Mouse (Mus musculus) right cerebral cortex, adult 18-20 months (tissue): ENCODE measurements around the gene Mknk1.

Experiments
- DNase-seq: peaks from one replicate; pipeline ENCODE4 v3.0.0; 2022; ENCODE audit warnings: mixed read lengths

The Mknk1 gene

GRCm38 (mm10) chr4:115897901-115898631 is 59.1 kb downstream of the Mknk1 start:
- DNase-seq: no peak

DNA sequence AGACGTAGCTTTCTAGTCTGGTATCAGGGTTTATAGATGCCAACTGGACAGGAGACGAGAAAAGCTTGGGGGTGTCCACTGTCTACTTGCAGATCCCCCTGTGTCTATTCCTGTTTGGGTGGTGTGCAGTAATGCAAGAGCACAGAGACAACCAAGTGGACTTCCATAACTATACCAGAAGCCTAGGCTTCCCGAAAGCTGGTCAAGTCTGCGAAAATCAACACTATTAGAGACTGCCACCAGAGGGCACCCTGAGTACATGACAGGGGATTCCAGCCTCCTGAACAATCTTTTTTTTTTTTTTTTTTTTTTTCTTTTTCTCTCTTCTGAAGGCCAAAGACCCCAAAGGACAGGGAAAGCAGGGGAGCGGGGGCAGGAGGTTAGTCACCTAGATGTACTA is 63.8 kb downstream of the Mknk1 start:
- DNase-seq: peak; percentile 78

DNA sequence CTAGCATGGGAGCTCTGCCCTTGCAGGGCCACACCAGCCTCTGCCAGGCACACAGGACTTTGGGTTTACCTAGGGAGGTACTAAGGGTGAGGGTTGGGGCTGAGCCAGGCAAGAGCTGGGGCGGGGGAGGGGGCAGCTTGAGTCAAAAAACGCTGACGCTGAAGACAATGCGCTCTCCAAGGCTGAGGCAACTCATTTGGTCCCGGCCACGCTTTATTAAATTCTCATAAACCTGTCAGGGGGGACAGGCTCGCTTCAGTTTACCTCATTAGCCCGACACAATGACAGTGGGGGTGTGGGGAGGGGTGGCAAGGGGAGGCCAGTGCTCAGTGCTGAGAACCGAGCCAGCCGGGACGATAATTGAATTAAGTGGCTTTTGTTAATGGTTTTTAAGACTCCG is 65.4 kb downstream of the Mknk1 start:
- no peak for DNase-seq

- no peak for DNase-seq
These were observed 66.7 kb downstream of the Mknk1 start for GRCm38 (mm10) chr4:115905701-115906100.

DNA sequence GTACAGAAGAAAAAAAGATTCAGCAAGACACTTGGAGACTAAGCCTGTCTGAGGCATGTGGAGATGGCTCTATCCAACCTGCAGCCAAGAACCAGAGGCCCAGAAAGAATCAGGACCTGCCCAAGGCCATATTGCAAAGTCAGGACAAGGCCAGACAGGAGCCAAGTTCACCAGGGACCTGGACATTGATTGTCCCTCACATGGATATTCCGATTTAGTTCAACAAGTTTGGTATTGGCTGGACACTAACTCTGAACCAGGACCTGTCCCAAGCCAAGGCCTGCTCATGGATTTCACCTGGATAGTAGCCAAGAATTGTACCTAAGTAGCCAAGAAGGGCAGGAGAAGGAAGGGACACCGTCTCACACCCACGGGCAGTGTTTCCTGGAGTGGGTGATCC is 67.8 kb downstream of the Mknk1 start:
- DNase-seq: no peak

- DNase-seq: no peak
These were observed 69.0 kb downstream of the Mknk1 start for GRCm38 (mm10) chr4:115907994-115908393.

- DNase-seq: no peak
These were observed 69.6 kb downstream of the Mknk1 start for GRCm38 (mm10) chr4:115908641-115909040.

- DNase-seq: no peak
These were observed 72.6 kb downstream of the Mknk1 start for GRCm38 (mm10) chr4:115911586-115911985.

DNA sequence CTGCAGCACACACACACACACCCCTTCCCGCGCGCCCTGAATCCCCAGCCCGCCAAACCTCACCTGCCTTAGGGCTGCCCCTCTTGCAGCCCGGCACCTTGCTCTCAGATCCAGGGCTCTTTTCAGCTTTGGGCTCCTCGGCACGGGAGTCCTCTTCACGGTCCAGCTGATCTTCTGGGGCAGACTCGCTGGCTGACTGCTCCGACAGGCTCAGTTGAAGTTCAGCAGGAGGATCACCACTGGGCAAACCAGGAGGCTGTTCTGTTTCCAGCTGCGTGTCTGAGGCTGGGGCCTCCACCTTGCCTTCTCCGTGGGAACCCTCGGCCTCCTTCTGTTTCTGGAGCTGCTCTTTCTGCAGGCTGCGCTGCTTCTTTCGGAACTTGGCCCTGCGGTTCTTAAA is 80.9 kb downstream of the Mknk1 start:
- DNase-seq: no peak

- no peak for DNase-seq
These were observed 83.7 kb downstream of the Mknk1 start for GRCm38 (mm10) chr4:115922688-115923087.

GRCm38 (mm10) chr4:115923262-115923880 is 84.4 kb downstream of the Mknk1 start:
- no peak for DNase-seq

DNA sequence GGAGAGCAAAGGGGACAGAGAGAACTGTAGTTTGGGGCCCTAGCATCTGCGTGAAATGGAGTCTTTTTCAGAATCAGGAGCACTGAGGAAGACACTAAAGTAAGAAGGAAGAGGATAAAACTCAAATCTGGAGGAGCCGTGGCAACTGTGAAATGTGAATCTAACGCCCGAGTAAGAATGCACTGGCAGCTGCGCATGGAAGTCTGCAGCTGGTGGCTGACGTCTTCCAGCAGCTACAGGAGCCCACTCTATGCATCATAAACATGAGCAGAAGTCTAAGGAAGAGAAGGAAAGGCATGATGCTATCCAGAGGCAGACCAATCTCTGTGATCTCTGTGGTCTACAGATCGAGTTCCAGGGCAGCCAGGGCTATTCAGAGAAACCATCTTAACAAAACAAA is 88.6 kb downstream of the Mknk1 start:
- DNase-seq: no peak
